Mouse (Mus musculus) neural tube, embryonic 13.5 days (tissue): Measurements from ENCODE around the gene Col10a1. TPM values are rescaled to one million over a fixed set of nuclear protein-coding genes. Genes with fewer than 3 reads are reported as not detected.
"Not testable (repeated sequence)": the region's sequence is repeated elsewhere in the genome, so short reads cannot be mapped to it uniquely, and the experiment has no call there.

Experiments used
- ATAC-seq: fragments of 200-750 bp; cut with Nextera tagmentation; 2 replicates; pipeline ENCODE4 v1.8.0; 2017; ENCODE audit warnings: low read depth, mild to moderate bottlenecking, moderate TSS enrichment, moderate library complexity
- H3K27ac ChIP-seq: fragments of 300-500 bp; sonication (generic); replicated peaks from 2 replicates; pipeline ENCODE4 v1.5.1; 2015; ENCODE audit warnings: moderate library complexity, mild to moderate bottlenecking, inconsistent platforms
- H3K27me3 ChIP-seq: fragments of 300-500 bp; sonication (generic); 2 replicates; pipeline ENCODE4 v1.6.1; 2015; ENCODE audit warnings: mild to moderate bottlenecking, inconsistent platforms
- H3K36me3 ChIP-seq: fragments of 300-500 bp; sonication (generic); 2 replicates; pipeline ENCODE4 v1.6.1; 2015; ENCODE audit warnings: mild to moderate bottlenecking, inconsistent platforms
- H3K4me1 ChIP-seq: fragments of 300-500 bp; sonication (generic); replicated peaks from 2 replicates; pipeline ENCODE4 v1.6.1; 2015; ENCODE audit warnings: inconsistent platforms
- H3K4me2 ChIP-seq: fragments of 300-500 bp; sonication (generic); 2 replicates; pipeline ENCODE4 v1.6.1; 2015; ENCODE audit warnings: inconsistent platforms, mild to moderate bottlenecking, moderate library complexity
- H3K4me3 ChIP-seq: fragments of 300-500 bp; sonication (generic); 2 replicates; pipeline ENCODE4 v1.5.1; 2015; ENCODE audit warnings: mild to moderate bottlenecking, inconsistent platforms
- H3K9ac ChIP-seq: fragments of 300-500 bp; sonication (generic); 2 replicates; pipeline ENCODE4 v1.6.1; 2015; ENCODE audit warnings: moderate library complexity, mild to moderate bottlenecking, inconsistent platforms
- H3K9me3 ChIP-seq: fragments of 300-500 bp; sonication (generic); 2 replicates; pipeline ENCODE4 v1.6.1; 2016; ENCODE audit warnings: inconsistent platforms
- WGBS: fragments of 180-500 bp; shearing (Covaris S2); methylation state at CpG from one replicate; pipeline ENCODE4 v1.1.7; 2015; 5-methylcytosine and 5-hydroxymethylcytosine counted together
- polyA plus RNA-seq: library from polyadenylated mRNA; unstranded; fragments of >200 nt; fragmentation: Nextera tagmentation; extraction: Ambion mirVana; gene quantifications from 2 replicates; pipeline ENCODE4 v1.2.1, GENCODE M21; 2015

Col10a1 gene
- polyA plus RNA-seq, 1 experiment from 2014 or later: not detected

DNA sequence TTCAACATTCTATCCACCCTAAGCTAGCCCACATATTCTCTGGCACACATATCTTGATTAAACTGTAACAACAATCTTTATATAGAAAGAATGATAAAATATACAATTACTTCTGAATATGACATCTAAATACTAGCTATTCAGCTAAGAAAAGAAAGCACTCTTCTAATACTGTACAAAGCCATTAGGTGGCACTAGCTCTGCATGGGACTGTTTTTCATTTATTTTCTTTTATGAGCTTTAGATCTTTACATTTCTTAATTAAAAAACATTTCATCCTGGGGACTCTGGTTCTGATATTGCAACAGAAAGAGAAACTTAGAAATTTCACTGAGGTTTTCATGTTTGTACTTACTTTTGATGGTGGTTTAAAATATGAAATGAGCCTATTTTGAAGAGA, 42.0 kb downstream of the Col10a1 start:
- no peak for ATAC-seq
- Histone ChIP-seq H3K9ac (no peak overlapping the region), H3K4me2 (no peak overlapping the region), H3K36me3 (no peaks in the 10 kb centered on the region), H3K9me3 (0 out of 2 replicates have a peak, but pooled peaks cover 3% of the 10 kb centered on the region), H3K4me1 (no peaks in the 10 kb centered on the region; the same call in 1 of the 2 replicates), H3K27me3 (no peaks in the 10 kb centered on the region), H3K4me3 (no peak overlapping the region), H3K27ac (no peak overlapping the region)

GRCm38 (mm10) chr10:34434191-34434590, 44.4 kb downstream of the Col10a1 start:
- 98% methylated on average over 6 of the region's 14 CpGs for WGBS
- not testable (repeated sequence) for ATAC-seq, H3K36me3 ChIP-seq, H3K4me1 ChIP-seq, H3K27me3 ChIP-seq, H3K4me3 ChIP-seq, H3K4me2 ChIP-seq, H3K9me3 ChIP-seq, H3K27ac ChIP-seq, H3K9ac ChIP-seq

Other genes with a start within 250 kb of the Col10a1 start
- 9.5 and 10.0 TPM in 2 replicates for gene Dse, start 182.3 kb upstream of the Col10a1 start, polyA plus RNA-seq
- gene Tspyl1, start 107.8 kb upstream of the Col10a1 start, polyA plus RNA-seq: 169 and 176 TPM in 2 replicates
- 258 and 266 TPM in 2 replicates for gene Tspyl4, start 92.5 kb upstream of the Col10a1 start, polyA plus RNA-seq
- gene Nt5dc1, start 28.6 kb downstream of the Col10a1 start, polyA plus RNA-seq: 3.1 and 3.4 TPM in 2 replicates
- 1.2 and 1.5 TPM in 2 replicates for gene Frk, start 93.4 kb downstream of the Col10a1 start, polyA plus RNA-seq